Mouse (Mus musculus): ENCODE results near the gene Rnasek.

DNA sequence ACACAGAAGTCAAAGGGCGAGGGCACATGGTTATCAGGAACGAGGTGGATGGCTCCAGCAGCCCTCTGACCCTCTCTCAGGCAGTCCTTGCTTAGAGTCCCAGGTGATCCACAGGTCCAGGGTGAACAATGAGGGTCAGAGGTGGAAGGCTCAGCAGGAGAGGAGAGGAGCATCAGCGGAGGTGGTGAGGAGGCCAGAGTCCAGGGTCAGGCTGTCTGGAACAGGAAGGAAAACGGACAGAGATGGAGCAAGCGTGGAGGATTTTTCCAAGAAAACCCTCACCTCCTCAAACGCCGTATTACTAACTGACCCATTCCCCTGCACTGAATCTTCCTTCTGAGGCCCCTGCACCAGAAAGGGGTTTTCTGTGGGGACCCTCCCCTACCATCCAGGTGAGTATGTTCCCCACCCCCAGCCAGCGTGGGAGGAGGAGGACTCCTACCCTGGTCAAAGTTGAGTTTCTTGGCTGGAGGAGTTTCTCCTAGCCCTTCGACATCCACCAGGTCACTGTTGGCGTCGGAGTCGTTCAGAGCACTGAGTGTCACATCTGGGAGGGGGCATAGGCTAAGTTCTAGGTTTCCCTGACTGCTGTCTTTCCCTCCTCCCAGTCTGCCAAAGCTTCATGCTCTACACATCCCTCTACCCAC, 4.3 kb downstream of the Rnasek start:
- TF ChIP-seq CTCF (IDR thresholded peaks at IDR 0.05; ENCODE audit: borderline replicate concordance, insufficient read depth, low read depth, low read length) (no peak), POLR2A (IDR thresholded peaks at IDR 0.05; ENCODE audit: borderline replicate concordance, insufficient read depth, low read length) (no peak)
